Mouse (Mus musculus): ENCODE results near the gene Cog6. TPM values are rescaled to one million over a fixed set of nuclear protein-coding genes. Genes with fewer than 3 reads are reported as not detected.

Cog6 gene
- polyA plus RNA-seq, 1 experiment from 2014 or later, result 42.1 TPM

GRCm38 (mm10) chr3:53004406-53005114 lies 12.5 kb downstream of the Cog6 start:
- no peak overlapping the region for H3K27ac ChIP-seq
- peak; percentile 84 for TF ChIP-seq CTCF (IDR thresholded peaks at IDR 0.05; ENCODE audit: low read depth)
- 64% methylated on average over 2 of the region's 2 CpGs for WGBS
- H3K9me3 ChIP-seq (replicated peaks; ENCODE audit: low read length), result no peaks in the 10 kb centered on the region
- H3K4me2 ChIP-seq (ENCODE audit: low read length), result no peak overlapping the region
- ATAC-seq (replicated peaks; ENCODE audit: low FRiP score, low read depth), result peak; percentile 49; the same call in 1 of the 2 replicates
- no peak overlapping the region for H3K4me3 ChIP-seq (replicated peaks; ENCODE audit: low read depth, low read length)
- no peak overlapping the region for H3K9ac ChIP-seq (ENCODE audit: low read depth, low read length)
- H3K27me3 ChIP-seq (ENCODE audit: insufficient read depth, low read length), result no peaks in the 10 kb centered on the region
- DNase-seq (ENCODE audit: low spot score), result peak; percentile 86
- H3K4me1 ChIP-seq (replicated peaks; ENCODE audit: insufficient read depth, low read length), result no peaks in the 10 kb centered on the region
- peaks cover 36% of the 10 kb centered on the region for H3K36me3 ChIP-seq (ENCODE audit: insufficient read depth, low read length)

- Histone ChIP-seq H3K27me3 (ENCODE audit: insufficient read depth, low read length) (no peaks in the 10 kb centered on the region), H3K9ac (ENCODE audit: low read depth, low read length) (no peak overlapping the region), H3K27ac (no peak overlapping the region), H3K4me2 (ENCODE audit: low read length) (no peak overlapping the region), H3K36me3 (ENCODE audit: insufficient read depth, low read length) (peaks cover 27% of the 10 kb centered on the region), H3K9me3 (replicated peaks; ENCODE audit: low read length) (no peaks in the 10 kb centered on the region), H3K4me3 (replicated peaks; ENCODE audit: low read depth, low read length) (no peak overlapping the region), H3K4me1 (replicated peaks; ENCODE audit: insufficient read depth, low read length) (0 out of 2 replicates have a peak, but pooled peaks cover 5% of the 10 kb centered on the region)
- ATAC-seq (replicated peaks; ENCODE audit: low FRiP score, low read depth), result no peak
- DNase-seq (ENCODE audit: low spot score), result peak; percentile 50
- no peak for TF ChIP-seq CTCF (IDR thresholded peaks at IDR 0.05; ENCODE audit: low read depth)
- WGBS, result 47% methylated on average over 6 of the region's 6 CpGs
Measured at GRCm38 (mm10) chr3:53002076-53002475, 15.0 kb downstream of the Cog6 start.

GRCm38 (mm10) chr3:52999996-53000395 lies 17.0 kb downstream of the Cog6 start:
- WGBS, result 63% methylated on average over 3 of the region's 3 CpGs
- TF ChIP-seq CTCF (IDR thresholded peaks at IDR 0.05; ENCODE audit: low read depth), result no peak
- Histone ChIP-seq H3K9me3 (replicated peaks; ENCODE audit: low read length) (no peaks in the 10 kb centered on the region), H3K4me2 (ENCODE audit: low read length) (no peak overlapping the region), H3K36me3 (ENCODE audit: insufficient read depth, low read length) (peaks cover 30% of the 10 kb centered on the region), H3K27me3 (ENCODE audit: insufficient read depth, low read length) (no peaks in the 10 kb centered on the region), H3K4me3 (replicated peaks; ENCODE audit: low read depth, low read length) (no peak overlapping the region), H3K4me1 (replicated peaks; ENCODE audit: insufficient read depth, low read length) (0 out of 2 replicates have a peak, but pooled peaks cover 5% of the 10 kb centered on the region), H3K27ac (no peak overlapping the region), H3K9ac (ENCODE audit: low read depth, low read length) (no peak overlapping the region)
- no peak for ATAC-seq (replicated peaks; ENCODE audit: low FRiP score, low read depth)
- DNase-seq (ENCODE audit: low spot score), result no peak

GRCm38 (mm10) chr3:52999016-52999744 lies 17.9 kb downstream of the Cog6 start:
- Histone ChIP-seq H3K9ac (ENCODE audit: low read depth, low read length) (no peak overlapping the region), H3K27me3 (ENCODE audit: insufficient read depth, low read length) (no peaks in the 10 kb centered on the region), H3K36me3 (ENCODE audit: insufficient read depth, low read length) (peaks cover 32% of the 10 kb centered on the region), H3K9me3 (replicated peaks; ENCODE audit: low read length) (no peaks in the 10 kb centered on the region), H3K4me3 (replicated peaks; ENCODE audit: low read depth, low read length) (no peak overlapping the region), H3K27ac (0 out of 2 replicates have a peak overlapping the region, but pooled peaks have one; percentile 5), H3K4me1 (replicated peaks; ENCODE audit: insufficient read depth, low read length) (0 out of 2 replicates have a peak, but pooled peaks cover 5% of the 10 kb centered on the region), H3K4me2 (ENCODE audit: low read length) (no peak overlapping the region)
- TF ChIP-seq CTCF (IDR thresholded peaks at IDR 0.05; ENCODE audit: low read depth), result no peak
- ATAC-seq (replicated peaks; ENCODE audit: low FRiP score, low read depth) (no peak), DNase-seq (ENCODE audit: low spot score) (peak; percentile 75)
- WGBS, result 37% methylated on average over 15 of the region's 15 CpGs

GRCm38 (mm10) chr3:52997381-52997780 lies 19.7 kb downstream of the Cog6 start:
- no peaks in the 10 kb centered on the region for H3K27me3 ChIP-seq (ENCODE audit: insufficient read depth, low read length)
- ATAC-seq (replicated peaks; ENCODE audit: low FRiP score, low read depth) (no peak), DNase-seq (ENCODE audit: low spot score) (no peak)
- WGBS, result 69% methylated on average over 1 of the region's 1 CpGs
- H3K9me3 ChIP-seq (replicated peaks; ENCODE audit: low read length), result no peaks in the 10 kb centered on the region
- H3K36me3 ChIP-seq (ENCODE audit: insufficient read depth, low read length), result peaks cover 36% of the 10 kb centered on the region
- no peak overlapping the region for H3K4me3 ChIP-seq (replicated peaks; ENCODE audit: low read depth, low read length)
- no peak overlapping the region for H3K27ac ChIP-seq
- no peak overlapping the region for H3K4me2 ChIP-seq (ENCODE audit: low read length)
- 0 out of 2 replicates have a peak, but pooled peaks cover 5% of the 10 kb centered on the region for H3K4me1 ChIP-seq (replicated peaks; ENCODE audit: insufficient read depth, low read length)
- H3K9ac ChIP-seq (ENCODE audit: low read depth, low read length), result no peak overlapping the region
- TF ChIP-seq CTCF (IDR thresholded peaks at IDR 0.05; ENCODE audit: low read depth), result no peak

- no peaks in the 10 kb centered on the region for H3K9me3 ChIP-seq (replicated peaks; ENCODE audit: low read length)
- H3K9ac ChIP-seq (ENCODE audit: low read depth, low read length), result no peak overlapping the region
- H3K27ac ChIP-seq, result no peak overlapping the region
- H3K4me3 ChIP-seq (replicated peaks; ENCODE audit: low read depth, low read length), result no peak overlapping the region
- peaks cover 35% of the 10 kb centered on the region for H3K36me3 ChIP-seq (ENCODE audit: insufficient read depth, low read length)
- WGBS, result 90% methylated on average over 5 of the region's 5 CpGs
- DNase-seq (ENCODE audit: low spot score) (no peak), ATAC-seq (replicated peaks; ENCODE audit: low FRiP score, low read depth) (no peak)
- 0 out of 2 replicates have a peak, but pooled peaks cover 5% of the 10 kb centered on the region for H3K4me1 ChIP-seq (replicated peaks; ENCODE audit: insufficient read depth, low read length)
- no peaks in the 10 kb centered on the region for H3K27me3 ChIP-seq (ENCODE audit: insufficient read depth, low read length)
- no peak overlapping the region for H3K4me2 ChIP-seq (ENCODE audit: low read length)
- TF ChIP-seq CTCF (IDR thresholded peaks at IDR 0.05; ENCODE audit: low read depth), result no peak
Measured at GRCm38 (mm10) chr3:52996635-52997034, 20.4 kb downstream of the Cog6 start.

All from kidney, postnatal 0 days (tissue).